Mouse (Mus musculus) embryonic facial prominence, embryonic 11.5 days (tissue): ENCODE measurements at regions not wholly inside any gene's neighbourhood (a gene's known extent, or its start where the extent isn't known, plus 50 kb on each side); places are given as distances from the start of the nearest gene placed in this dataset.

ENCODE experiments used
- ATAC-seq: fragments of 200-750 bp; cut with Nextera tagmentation; replicated peaks from 2 replicates; pipeline ENCODE4 v1.8.0; 2017; ENCODE audit warnings: low read depth; ENCODE audit not compliant: insufficient number of reproducible peaks, low FRiP score, low TSS enrichment
- DNase-seq: peaks from one replicate; pipeline ENCODE4 v3.0.0-alpha.2; 2015; ENCODE audit warnings: low spot score
- H3K27ac ChIP-seq: fragments of 300-500 bp; sonication (generic); replicated peaks from 2 replicates; pipeline ENCODE4 v1.5.1; 2014; ENCODE audit warnings: mild to moderate bottlenecking, low read depth, low read length, control low read depth
- H3K27me3 ChIP-seq: fragments of 300-500 bp; sonication (generic); 2 replicates; pipeline ENCODE4 v1.6.1; 2014; ENCODE audit warnings: mild to moderate bottlenecking, low read length, moderate library complexity, mixed read lengths; ENCODE audit not compliant: control insufficient read depth, insufficient read depth
- H3K36me3 ChIP-seq: fragments of 300-500 bp; sonication (generic); replicated peaks from 2 replicates; pipeline ENCODE4 v1.6.1; 2014; ENCODE audit warnings: low read depth, mild to moderate bottlenecking, low read length, moderate library complexity, mixed read lengths; ENCODE audit not compliant: control insufficient read depth, insufficient read depth
- H3K4me1 ChIP-seq: fragments of 300-500 bp; sonication (generic); 2 replicates; pipeline ENCODE4 v1.6.1; 2014; ENCODE audit warnings: low read length, mixed read lengths; ENCODE audit not compliant: control insufficient read depth, insufficient read depth
- H3K4me2 ChIP-seq: fragments of 300-500 bp; sonication (generic); 2 replicates; pipeline ENCODE4 v1.6.1; 2014; ENCODE audit warnings: low read depth, mild to moderate bottlenecking, control low read depth, low read length, moderate library complexity
- H3K4me3 ChIP-seq: fragments of 300-500 bp; sonication (generic); 2 replicates; pipeline ENCODE4 v1.5.1; 2014; ENCODE audit warnings: low read depth, low read length, control low read depth
- H3K9ac ChIP-seq: fragments of 300-500 bp; sonication (generic); replicated peaks from 2 replicates; pipeline ENCODE4 v1.6.1; 2014; ENCODE audit warnings: mild to moderate bottlenecking, control low read depth, low read length
- H3K9me3 ChIP-seq: fragments of 300-500 bp; sonication (generic); replicated peaks from 2 replicates; pipeline ENCODE4 v1.6.1; 2016; ENCODE audit warnings: mild to moderate bottlenecking, low read length, inconsistent platforms, mixed read lengths; ENCODE audit not compliant: control insufficient read depth
- WGBS: fragments of 180-500 bp; shearing (Covaris S2); extraction: QIAGEN DNeasy Blood & Tissue Kit; methylation state at CpG from one replicate; pipeline ENCODE4 v1.1.7; 2014; 5-methylcytosine and 5-hydroxymethylcytosine counted together

GRCm38 (mm10) chr4:89363150-89363683 is 52.4 kb upstream of the Cdkn2b start:
- Histone ChIP-seq H3K9ac (no peak overlapping the region), H3K4me2 (no peak overlapping the region), H3K27me3 (no peaks in the 10 kb centered on the region), H3K36me3 (no peaks in the 10 kb centered on the region), H3K27ac (no peak overlapping the region), H3K4me1 (no peaks in the 10 kb centered on the region), H3K9me3 (no peaks in the 10 kb centered on the region), H3K4me3 (no peak overlapping the region)
- 79% methylated on average over 2 of the region's 2 CpGs for WGBS
- no peak for DNase-seq
- no peak for ATAC-seq

- H3K4me2 ChIP-seq, result no peak overlapping the region
- no peak overlapping the region for H3K9ac ChIP-seq
- ATAC-seq, result no peak
- no peak overlapping the region for H3K4me3 ChIP-seq
- H3K9me3 ChIP-seq, result no peaks in the 10 kb centered on the region
- H3K27ac ChIP-seq, result no peak overlapping the region
- no peak for DNase-seq
- H3K4me1 ChIP-seq, result no peaks in the 10 kb centered on the region
- H3K36me3 ChIP-seq, result no peaks in the 10 kb centered on the region
- WGBS, result 65% methylated on average over 3 of the region's 3 CpGs
- H3K27me3 ChIP-seq, result no peaks in the 10 kb centered on the region
These were observed 51.8 kb upstream of the Cdkn2b start for GRCm38 (mm10) chr4:89362650-89363049.

GRCm38 (mm10) chr4:89361316-89361715 is 50.5 kb upstream of the Cdkn2b start:
- H3K36me3 ChIP-seq, result no peaks in the 10 kb centered on the region
- WGBS, result 86% methylated on average over 7 of the region's 7 CpGs
- H3K4me2 ChIP-seq, result no peak overlapping the region
- ATAC-seq, result no peak
- no peaks in the 10 kb centered on the region for H3K9me3 ChIP-seq
- no peaks in the 10 kb centered on the region for H3K4me1 ChIP-seq
- H3K4me3 ChIP-seq, result no peak overlapping the region
- no peak for DNase-seq
- no peaks in the 10 kb centered on the region for H3K27me3 ChIP-seq
- H3K9ac ChIP-seq, result no peak overlapping the region
- no peak overlapping the region for H3K27ac ChIP-seq
